ENCODE assay signal across 20 mouse cellular contexts in genomic region chr4:155005278-155005677, GRCm38 (mm10). TPM values are rescaled to one million over a fixed set of nuclear protein-coding genes. Genes with fewer than 3 reads are reported as not detected.
"Had no signal": no experiment of that assay in that cellular context is flagged by ENCODE, and none has a peak within 500 bp of the region (broad histone marks: within the 10 kb centered on the region; RNA-seq: fewer than 3 reads in every experiment).

No protein-coding gene starts in this region.

- H3K36me3 ChIP-seq: limb, embryonic 10.5 days; limb, embryonic 13.5 days; liver, embryonic 12.5 days; liver, embryonic 15.5 days; lung, embryonic 15.5 days; neural tube, embryonic 13.5 days; stomach, embryonic 15.5 days had no signal

- H3K27ac ChIP-seq: limb, embryonic 10.5 days; limb, embryonic 13.5 days; liver, embryonic 12.5 days; liver, embryonic 15.5 days; lung, embryonic 15.5 days; neural tube, embryonic 13.5 days; stomach, embryonic 15.5 days had no signal

- DNase-seq: kidney, adult 18-20 months; kidney, adult 9 months; kidney, postnatal 36 days; liver; lung, adult 18-20 months; lung, postnatal 10 days; lung, postnatal 36 days; midbrain, embryonic 14.5 days; thymus, adult 18-20 months; thymus, postnatal 36 days had no signal

- H3K27me3 ChIP-seq: limb, embryonic 13.5 days; liver, embryonic 15.5 days; lung, embryonic 15.5 days; stomach, embryonic 15.5 days had no signal

- H3K4me3 ChIP-seq: limb, embryonic 10.5 days; limb, embryonic 13.5 days; liver, embryonic 12.5 days; liver, embryonic 15.5 days; lung, embryonic 15.5 days; neural tube, embryonic 13.5 days; stomach, embryonic 15.5 days had no signal

- H3K4me1 ChIP-seq: limb, embryonic 13.5 days; liver, embryonic 12.5 days; liver, embryonic 15.5 days; stomach, embryonic 15.5 days had no signal

- H3K4me2 ChIP-seq: limb, embryonic 13.5 days; liver, embryonic 12.5 days; liver, embryonic 15.5 days; lung, embryonic 15.5 days; midbrain, embryonic 11.5 days; neural tube, embryonic 13.5 days; stomach, embryonic 15.5 days had no signal

- H3K9me3 ChIP-seq: limb, embryonic 10.5 days; limb, embryonic 13.5 days; liver, embryonic 12.5 days; liver, embryonic 15.5 days; lung, embryonic 15.5 days; megakaryocyte, embryonic 14.5 days; neural tube, embryonic 13.5 days; stomach, embryonic 15.5 days had no signal

- ATAC-seq: intestine, embryonic 16.5 days; liver, embryonic 12.5 days had no signal

- H3K9ac ChIP-seq: limb, embryonic 13.5 days; liver, embryonic 12.5 days; liver, embryonic 15.5 days; lung, embryonic 15.5 days; neural tube, embryonic 13.5 days; stomach, embryonic 15.5 days had no signal

RNA-seq across cellular contexts. Expression of gene Plch2, which starts 51.3 kb away (rescaled TPM):
- polyA plus RNA-seq: liver, embryonic 15.5 days had no signal
